Mouse (Mus musculus) T-helper 1 cell (primary cell): ENCODE results near the gene Macf1.
"Not testable (repeated sequence)": the region's sequence is repeated elsewhere in the genome, so short reads cannot be mapped to it uniquely, and the experiment has no call there.

Experiments
- in situ Hi-C: fragments of 300-600 bp; cut with MboI, MseI; formaldehyde crosslinking; loops from one replicate; pipeline ENCODE4 v1.15.1; 2025; ENCODE audit warnings: high pct_unique_total_duplicates

Macf1 gene

DNA sequence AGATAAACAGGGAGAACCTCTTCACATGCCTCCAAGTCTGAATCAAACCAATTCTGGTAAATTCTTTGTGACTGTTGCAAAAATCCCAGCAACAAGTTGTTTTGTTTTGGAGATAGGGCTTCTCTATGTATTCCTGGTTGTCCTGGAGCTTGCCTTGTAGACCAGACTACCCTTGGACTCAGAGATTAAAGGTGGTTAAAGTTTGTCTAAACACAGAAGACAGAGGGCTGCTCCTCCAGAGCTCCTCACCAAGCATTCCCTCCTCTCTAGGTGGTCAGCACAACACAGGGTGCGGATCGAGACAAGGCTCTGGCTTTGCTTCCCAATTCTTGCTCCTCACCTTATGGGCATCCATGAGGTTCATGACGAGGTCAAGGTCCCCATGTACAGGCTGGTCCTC lies 308.1 kb downstream of the Macf1 start:
- in situ Hi-C loops, result no loop called here

DNA sequence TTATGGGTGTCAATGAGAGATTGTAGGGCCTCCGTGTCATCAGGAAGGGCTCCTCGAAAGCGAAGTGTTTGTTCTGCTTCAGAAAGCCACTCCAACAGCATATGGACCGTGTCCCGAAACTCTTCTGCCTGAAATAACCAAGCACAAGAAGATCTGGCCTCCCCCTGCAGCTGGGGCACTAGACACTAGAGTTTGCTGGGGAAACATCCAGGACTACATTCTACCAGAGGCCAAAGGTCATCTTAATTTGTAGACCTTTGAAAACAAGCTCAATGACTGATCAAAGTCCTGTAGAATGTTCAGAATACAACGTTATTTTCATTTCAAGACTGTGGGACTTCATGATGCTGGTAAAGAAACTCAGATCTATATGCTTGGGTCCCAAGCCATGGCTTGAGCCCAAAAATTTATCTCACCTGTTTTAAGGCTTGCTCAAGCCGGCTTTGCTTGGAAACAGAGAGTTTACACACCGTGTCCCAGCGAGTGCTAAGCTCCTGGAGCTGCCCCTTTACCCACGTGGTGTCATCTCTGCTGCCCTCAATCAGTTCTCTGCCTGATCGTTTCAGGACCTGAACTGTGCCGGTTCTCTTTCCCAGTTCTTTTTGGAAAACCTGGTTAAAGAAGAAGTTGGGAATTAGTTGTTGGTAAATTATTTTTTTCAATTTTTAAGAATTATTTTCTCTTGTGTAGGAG lies 309.7 kb downstream of the Macf1 start:
- in situ Hi-C loops, result loop anchor here (5.0 kb wide), 1 partner anchor 77 kb away; no protein-coding TSS in a partner anchor

GRCm38 (mm10) chr4:123363555-123363954 lies 320.6 kb downstream of the Macf1 start:
- in situ Hi-C loops, result no loop called here

- in situ Hi-C loops, result no loop called here
Measured at GRCm38 (mm10) chr4:123360771-123361170, 323.4 kb downstream of the Macf1 start.

DNA sequence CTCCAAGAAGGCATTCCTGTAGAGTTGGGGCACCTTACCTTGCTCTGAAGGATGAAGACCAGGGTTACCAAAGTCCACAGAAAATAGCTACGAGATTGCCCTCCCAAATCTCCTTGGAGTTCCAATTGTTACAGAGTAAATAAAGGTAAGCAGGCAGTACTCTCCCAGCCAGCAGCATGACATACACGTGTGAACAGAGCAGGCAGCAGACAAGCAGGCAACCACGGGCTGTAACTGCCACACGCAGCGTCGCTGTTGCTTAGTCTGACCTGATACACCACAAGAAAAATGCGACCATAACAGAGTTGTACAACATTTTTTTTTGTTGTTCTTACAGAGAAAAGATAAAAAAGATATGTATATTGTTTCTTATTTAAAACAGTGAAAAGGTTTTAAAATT lies 325.5 kb downstream of the Macf1 start:
- in situ Hi-C loops, result no loop called here

DNA sequence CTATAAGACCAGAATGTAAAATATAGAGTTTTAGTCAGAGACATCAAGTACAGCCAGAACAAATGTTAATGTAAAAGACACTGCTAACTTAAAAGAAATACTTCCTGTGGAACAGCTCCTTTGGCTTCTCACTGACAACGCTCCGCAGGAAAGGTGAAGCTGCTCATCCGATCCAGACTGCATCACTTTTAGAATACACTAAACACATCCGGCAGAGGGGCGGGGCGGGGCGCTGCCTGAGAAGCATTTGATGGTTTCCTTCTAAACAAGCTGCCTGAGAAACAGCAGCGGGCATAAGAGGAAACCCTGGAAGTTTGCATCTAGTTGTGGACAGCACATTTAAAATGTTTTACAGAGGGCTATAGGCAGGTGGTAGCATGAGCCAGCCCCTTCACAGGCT lies 328.2 kb downstream of the Macf1 start:
- in situ Hi-C loops, result no loop called here

DNA sequence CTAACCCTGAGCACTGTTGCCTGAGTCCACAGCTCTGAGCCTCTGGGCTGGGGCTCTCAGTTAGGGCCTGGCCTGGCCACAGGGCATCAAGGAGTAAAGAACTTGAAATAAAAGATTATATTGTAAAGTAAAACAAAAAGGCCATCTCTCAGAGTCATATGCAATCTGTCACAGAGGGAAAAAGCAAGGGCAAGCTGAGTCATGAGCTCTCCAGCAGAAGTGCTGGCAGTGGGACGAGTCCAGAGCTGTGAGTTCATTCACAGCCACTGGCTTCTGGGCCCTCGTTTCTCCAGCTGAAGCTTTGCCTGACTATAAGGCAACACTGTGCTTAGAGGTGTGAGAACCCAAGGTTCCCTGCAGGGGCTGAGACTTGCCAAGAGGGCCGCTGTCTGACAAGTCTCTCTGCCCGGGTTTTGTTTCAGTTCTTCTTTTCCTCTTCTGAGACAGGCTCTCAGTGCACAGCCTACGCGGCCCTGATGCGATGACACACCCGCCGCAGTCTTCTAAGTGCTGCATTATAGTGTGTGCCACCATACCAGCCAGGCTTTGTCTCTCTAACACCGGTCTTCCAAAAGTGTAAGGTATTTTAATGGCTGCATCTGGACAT lies 330.8 kb downstream of the Macf1 start:
- in situ Hi-C loops, result no loop called here

DNA sequence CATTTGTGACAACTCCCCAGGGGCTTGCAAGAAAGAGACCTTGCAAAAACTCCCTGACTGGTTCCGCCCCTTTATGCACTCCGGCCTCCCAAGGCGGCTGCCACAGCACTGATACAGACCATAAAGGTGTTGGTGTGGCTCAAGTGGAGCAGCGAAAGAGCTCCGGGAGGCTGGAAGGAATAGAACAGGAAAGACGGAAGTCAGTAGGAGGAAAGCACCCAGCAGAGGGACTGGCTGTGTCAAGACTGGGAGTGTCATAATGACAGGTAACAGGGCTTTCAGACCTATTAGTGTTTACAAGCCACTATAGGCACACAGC lies 340.7 kb downstream of the Macf1 start:
- in situ Hi-C loops, result loop anchor here (5.0 kb wide), 1 partner anchor 334 kb away; no protein-coding TSS in a partner anchor

DNA sequence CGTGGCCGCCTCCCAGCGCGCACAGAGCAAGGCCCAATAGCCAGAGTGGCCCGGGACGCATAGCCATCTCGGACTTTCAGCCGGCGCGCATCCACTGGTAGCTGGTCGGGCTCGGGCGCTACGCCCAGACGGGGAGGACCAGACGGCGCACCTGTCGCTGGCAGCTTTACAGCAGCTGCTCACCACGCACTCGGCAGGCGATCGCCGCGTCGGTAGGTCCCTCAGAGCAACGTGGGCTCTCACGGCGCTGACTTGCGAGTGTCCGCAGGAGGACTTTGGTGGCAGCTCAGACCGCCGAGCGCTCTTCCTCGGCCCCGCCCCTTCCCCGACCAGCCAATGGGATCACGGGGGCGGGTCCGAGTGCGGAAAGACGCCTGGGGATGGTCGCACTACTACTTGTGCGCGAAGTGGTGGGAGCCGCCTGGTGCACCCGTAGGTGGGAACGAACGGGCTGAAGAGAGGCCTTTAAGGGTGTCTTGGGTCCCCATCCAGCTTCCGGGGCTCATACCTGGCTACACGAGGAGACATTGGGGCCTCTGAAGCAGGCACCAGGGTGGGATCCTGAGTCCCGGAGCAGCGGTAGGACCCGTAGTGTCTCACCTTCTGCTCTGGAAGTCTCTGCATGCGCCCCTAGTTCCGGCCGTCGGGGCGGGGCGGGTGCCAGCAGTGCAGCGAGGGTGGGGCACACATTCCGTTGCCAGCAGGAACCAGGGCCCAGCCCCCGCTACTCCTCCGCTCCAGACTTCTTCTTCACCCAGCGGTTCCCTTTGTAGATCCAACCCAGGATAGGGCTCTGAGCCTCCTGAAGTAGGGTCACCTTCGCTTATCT lies 341.3 kb downstream of the Macf1 start, which contains the start of gene Bmp8a:
TSS of gene Bmp8a (minus strand) at position 611 of the 829 bp plus-strand sequence.
- in situ Hi-C loops, result loop anchor here (5.0 kb wide), 1 partner anchor 334 kb away; no protein-coding TSS in a partner anchor

- in situ Hi-C loops, result loop anchor here (5.0 kb wide), 1 partner anchor 335 kb away; no protein-coding TSS in a partner anchor
Measured at GRCm38 (mm10) chr4:123342091-123342641, 342.0 kb downstream of the Macf1 start.

DNA sequence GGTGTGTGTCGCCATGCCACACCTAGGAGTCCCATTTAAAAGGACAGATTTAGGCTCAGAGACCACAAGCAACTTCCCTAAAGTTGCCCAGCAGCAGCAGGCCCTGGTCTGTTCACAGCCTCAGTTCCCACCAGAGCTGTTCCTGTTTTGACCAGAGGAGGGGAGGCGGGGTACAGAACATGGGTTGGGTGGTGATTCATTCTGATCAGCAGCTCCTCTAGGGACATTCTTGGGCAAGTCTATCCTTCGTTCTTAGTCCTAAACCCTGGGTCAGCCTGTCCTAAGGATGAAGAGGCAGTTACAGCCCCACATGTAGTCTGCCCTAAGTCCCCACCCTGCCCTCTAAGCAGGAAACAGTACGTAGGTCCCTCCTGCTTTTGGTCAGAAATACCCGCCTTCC lies 343.9 kb downstream of the Macf1 start:
- in situ Hi-C loops, result loop anchor here (5.0 kb wide), 1 partner anchor 337 kb away; no protein-coding TSS in a partner anchor

GRCm38 (mm10) chr4:123337693-123338092 lies 346.5 kb downstream of the Macf1 start:
- in situ Hi-C loops, result no loop called here

DNA sequence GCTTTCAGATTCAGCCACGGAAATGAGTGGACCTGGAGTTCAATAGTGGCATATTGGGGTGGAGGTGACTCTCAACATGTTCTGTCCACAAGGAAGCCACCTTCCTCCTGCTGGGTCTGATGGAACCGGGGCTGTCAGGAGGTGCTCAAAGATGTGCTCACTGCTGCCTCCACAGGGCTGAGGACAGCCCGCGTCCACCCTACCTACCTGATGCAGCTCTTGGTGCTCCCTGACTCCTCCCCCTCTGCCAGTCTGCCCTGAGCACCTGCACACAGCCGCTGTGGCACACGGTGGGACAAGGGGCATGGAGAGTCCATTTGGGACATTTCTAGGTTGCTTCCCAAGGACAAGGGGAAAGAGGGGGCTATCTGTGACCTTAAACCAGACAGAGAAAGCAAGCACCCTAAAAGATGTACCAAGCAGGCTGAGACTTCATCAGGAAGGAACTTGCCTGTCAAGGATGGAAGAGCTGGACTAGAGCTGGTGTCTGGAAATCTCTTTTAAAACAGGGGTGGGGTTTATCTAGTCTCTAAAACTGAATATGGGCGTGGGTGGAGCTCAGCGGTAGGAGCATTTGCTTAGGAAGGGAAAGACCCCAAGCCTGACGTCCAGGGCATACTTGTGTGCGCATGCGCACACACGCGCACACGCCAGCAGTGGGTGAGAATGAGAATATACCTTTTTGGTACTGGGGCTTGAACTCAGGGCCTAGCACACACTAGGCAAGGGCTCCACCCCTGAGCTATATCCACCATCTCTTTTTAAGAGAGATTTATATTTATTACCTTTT lies 348.2 kb downstream of the Macf1 start:
- in situ Hi-C loops, result no loop called here

DNA sequence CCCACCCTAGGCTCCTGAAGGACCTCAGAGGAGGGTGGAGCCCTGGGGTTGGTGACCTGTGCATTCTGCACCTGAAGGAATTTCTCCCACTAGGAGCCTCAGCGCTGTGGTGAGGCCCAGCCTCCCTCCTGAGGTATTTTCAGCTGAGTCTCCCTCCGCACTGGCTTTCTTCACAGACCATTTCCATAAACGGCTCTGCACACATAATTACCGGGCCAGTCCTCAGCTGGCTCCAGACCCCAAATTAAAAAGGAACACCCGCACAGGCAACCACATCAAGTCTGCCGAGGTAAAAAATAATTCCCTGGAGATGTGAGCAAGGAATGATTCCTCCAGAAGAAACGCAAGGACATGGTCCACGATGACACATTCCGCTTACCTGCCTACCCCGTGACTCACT lies 348.9 kb downstream of the Macf1 start:
- in situ Hi-C loops, result not testable (repeated sequence)

GRCm38 (mm10) chr4:123334177-123334576 lies 350.0 kb downstream of the Macf1 start:
- in situ Hi-C loops, result no loop called here

GRCm38 (mm10) chr4:123333151-123333550 lies 351.0 kb downstream of the Macf1 start:
- in situ Hi-C loops, result no loop called here

- in situ Hi-C loops, result not testable (repeated sequence)
Measured at GRCm38 (mm10) chr4:123331961-123332360, 352.2 kb downstream of the Macf1 start.

DNA sequence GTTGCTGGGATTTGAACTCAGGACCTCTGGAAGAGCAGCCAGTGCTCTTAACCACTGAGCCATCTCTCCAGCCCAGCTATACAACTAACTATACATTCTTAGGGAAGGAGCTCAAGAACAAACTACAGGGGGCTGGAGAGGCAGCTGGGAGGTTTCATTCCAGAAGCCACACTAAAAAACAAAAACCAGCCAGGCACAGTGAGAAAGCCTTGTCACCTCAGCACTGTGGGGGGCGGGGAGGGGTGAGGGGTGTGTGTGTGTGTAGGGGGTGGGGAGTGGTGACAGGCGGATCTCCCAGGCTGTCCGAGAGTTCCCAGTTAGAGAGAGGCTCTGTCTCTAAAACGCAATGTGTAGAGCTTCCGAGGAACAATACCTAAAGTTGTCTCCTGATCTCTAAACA lies 352.8 kb downstream of the Macf1 start:
- in situ Hi-C loops, result no loop called here

DNA sequence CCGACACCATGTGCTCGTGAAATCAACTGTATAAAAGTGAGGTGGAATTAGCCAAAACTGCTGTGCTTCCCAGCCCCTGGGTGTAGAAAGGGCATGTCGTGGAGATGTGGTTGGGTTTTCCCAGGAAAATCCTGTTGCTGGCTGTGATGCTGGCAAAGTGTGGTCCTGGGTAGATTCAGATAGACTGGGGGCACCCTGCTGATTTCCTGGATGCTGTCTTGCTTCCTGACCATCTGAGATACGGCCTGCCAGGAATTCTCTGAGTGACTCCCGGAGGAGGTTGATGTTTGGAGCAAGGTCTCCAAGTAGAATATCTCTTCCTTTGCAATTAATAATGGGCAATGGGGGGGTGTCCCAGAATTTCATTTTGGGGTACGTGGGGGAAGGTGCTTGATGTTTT lies 355.2 kb downstream of the Macf1 start:
- in situ Hi-C loops, result no loop called here

DNA sequence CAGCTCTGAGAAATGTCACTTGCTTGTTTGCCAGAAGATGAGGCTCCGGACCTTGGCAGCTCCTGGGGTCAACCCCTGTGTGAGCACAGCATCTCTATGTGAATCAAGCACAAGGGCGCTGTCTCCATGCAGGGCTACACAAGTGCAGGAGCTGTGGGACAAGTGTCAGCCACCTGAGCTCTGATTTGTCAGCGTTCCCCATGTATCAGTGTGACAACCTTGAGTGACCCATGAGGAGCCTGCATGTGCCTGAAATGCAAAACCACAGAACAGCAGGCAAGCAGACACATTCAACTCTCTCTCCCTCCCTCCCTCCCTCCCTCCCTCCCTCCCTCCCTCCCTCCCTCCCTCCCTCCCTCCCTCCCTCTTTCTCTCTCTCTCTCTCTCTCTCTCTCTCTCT lies 356.5 kb downstream of the Macf1 start:
- in situ Hi-C loops, result no loop called here

DNA sequence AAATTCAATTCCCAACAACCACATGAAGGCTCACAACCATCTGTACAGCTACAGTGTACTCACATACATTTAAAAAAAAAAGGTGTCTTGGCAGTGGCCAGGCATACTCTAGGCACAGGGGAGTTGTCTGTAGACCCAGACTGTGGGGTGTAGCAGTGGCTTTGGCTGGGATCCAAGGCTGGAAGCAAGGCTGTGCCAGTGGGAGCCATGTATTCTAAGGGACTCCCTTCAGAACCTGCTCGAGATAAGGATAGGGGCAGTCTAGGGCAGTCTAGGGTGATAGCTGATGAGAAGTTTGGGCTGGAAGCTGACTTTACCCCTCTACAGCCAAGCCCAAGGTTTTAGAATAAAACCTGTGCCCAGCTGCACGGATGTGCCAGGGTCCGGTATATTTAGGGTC lies 358.1 kb downstream of the Macf1 start:
- in situ Hi-C loops, result no loop called here
